Mouse (Mus musculus) heart, embryonic 15.5 days (tissue): ENCODE measurements around the gene Sipa1l2. TPM values are rescaled to one million over a fixed set of nuclear protein-coding genes. Genes with fewer than 3 reads are reported as not detected.
A peak's percentile ranks its signal among the peaks of the same experiment; 100 is the strongest.

ENCODE experiments used
- ATAC-seq: fragments of 200-750 bp; cut with Nextera tagmentation; replicated peaks from 2 replicates; pipeline ENCODE4 v1.8.0; 2017; ENCODE audit warnings: low read depth, moderate TSS enrichment; ENCODE audit not compliant: insufficient number of reproducible peaks, insufficient read depth, low FRiP score
- H3K27ac ChIP-seq: fragments of 300-500 bp; sonication (generic); 2 replicates; pipeline ENCODE4 v1.5.1; 2015; ENCODE audit warnings: mild to moderate bottlenecking, inconsistent platforms
- H3K27me3 ChIP-seq: fragments of 300-500 bp; sonication (generic); 2 replicates; pipeline ENCODE4 v1.6.1; 2015; ENCODE audit warnings: inconsistent platforms
- H3K36me3 ChIP-seq: fragments of 300-500 bp; sonication (generic); 2 replicates; pipeline ENCODE4 v1.6.1; 2015; ENCODE audit warnings: mild to moderate bottlenecking, inconsistent platforms
- H3K4me1 ChIP-seq: fragments of 300-500 bp; sonication (generic); replicated peaks from 2 replicates; pipeline ENCODE4 v1.6.1; 2015; ENCODE audit warnings: inconsistent platforms
- H3K4me2 ChIP-seq: fragments of 300-500 bp; sonication (generic); 2 replicates; pipeline ENCODE4 v1.6.1; 2015; ENCODE audit warnings: inconsistent platforms, mild to moderate bottlenecking, moderate library complexity
- H3K4me3 ChIP-seq: fragments of 300-500 bp; sonication (generic); 2 replicates; pipeline ENCODE4 v1.5.1; 2015; ENCODE audit warnings: mild to moderate bottlenecking, inconsistent platforms
- H3K9ac ChIP-seq: fragments of 300-500 bp; sonication (generic); 2 replicates; pipeline ENCODE4 v1.6.1; 2015; ENCODE audit warnings: mild to moderate bottlenecking, inconsistent platforms
- H3K9me3 ChIP-seq: fragments of 300-500 bp; sonication (generic); replicated peaks from 2 replicates; pipeline ENCODE4 v1.6.1; 2016; ENCODE audit warnings: inconsistent platforms
- WGBS: fragments of 180-500 bp; shearing (Covaris S2); methylation state at CpG from one replicate; pipeline ENCODE4 v1.1.7; 2015; ENCODE audit warnings: mixed read lengths; 5-methylcytosine and 5-hydroxymethylcytosine counted together
- polyA plus RNA-seq: library from polyadenylated mRNA; unstranded; fragments of >200 nt; fragmentation: Nextera tagmentation; extraction: Ambion mirVana; gene quantifications from 2 replicates; pipeline ENCODE4 v1.2.1, GENCODE M21; 2015

Sipa1l2 gene
- polyA plus RNA-seq, 1 experiment from 2014 or later, result 20.6 TPM

DNA sequence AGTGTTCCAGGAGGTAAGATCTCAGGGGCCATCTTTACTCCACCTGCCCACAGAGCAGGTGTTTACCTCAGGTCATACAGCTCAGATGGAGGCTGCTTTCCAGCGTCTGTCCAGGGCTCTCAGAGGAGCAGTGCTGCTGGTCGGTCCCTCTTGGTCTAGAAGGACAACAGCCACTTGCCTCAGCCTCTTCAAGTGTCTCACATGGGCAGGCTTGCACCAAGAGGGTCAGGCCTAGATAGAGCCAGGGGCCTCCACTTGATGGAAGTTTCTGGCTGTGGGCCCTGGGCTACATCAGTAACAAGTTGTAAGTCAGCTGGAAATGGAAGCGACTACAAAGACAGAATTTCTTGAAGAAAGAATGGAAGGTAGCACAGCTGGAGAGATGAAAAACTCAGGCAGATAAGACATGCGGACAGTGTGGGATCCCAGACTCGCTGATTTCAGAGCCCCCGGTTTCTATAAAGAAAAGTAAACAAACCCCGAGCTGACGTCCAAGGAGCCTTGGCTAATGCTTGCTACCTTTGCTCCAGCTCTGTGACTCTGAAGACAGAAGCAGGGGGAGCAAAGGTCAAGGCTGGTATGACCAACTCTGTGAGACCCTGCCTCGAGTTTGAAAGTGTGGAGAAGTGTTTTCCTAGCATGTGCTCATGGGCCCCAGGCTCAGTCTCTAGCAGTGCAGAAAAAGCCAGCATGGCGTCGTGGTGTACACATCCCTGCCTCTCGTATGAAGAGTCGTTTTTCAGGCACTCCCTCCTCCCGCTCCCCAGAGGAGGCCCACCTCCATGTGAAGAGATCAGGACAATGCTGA is 58.5 kb downstream of the Sipa1l2 start:
- Histone ChIP-seq H3K36me3 (no peaks in the 10 kb centered on the region), H3K4me3 (no peak overlapping the region), H3K9ac (no peak overlapping the region), H3K27ac (peak overlapping the region; percentile 47), H3K27me3 (no peaks in the 10 kb centered on the region), H3K4me2 (no peak overlapping the region), H3K4me1 (peaks cover 96% of the 10 kb centered on the region), H3K9me3 (no peaks in the 10 kb centered on the region)
- 47% methylated on average over 14 of the region's 14 CpGs for WGBS
- no peak for ATAC-seq

DNA sequence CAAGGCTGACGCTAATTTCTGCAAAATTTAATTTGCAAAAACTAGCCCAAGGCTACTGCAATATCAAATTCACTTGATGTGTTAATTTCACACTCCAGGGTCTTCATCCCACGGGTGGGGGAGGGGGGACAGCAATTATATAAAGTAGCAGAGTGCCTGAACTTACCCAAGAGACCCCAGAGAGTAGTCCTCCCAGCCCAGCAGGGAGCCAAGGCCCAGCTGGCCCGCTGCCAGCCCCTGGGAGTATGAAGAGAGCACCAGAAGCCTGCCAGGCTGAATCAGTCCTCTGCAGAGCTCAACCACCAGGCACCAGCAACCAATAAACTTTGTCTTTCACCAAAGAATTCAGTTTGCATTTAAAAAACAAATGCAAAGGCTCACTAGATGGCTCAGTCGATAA is 59.8 kb downstream of the Sipa1l2 start:
- no peak overlapping the region for H3K4me3 ChIP-seq
- H3K36me3 ChIP-seq, result no peaks in the 10 kb centered on the region
- no peaks in the 10 kb centered on the region for H3K27me3 ChIP-seq
- 35% methylated on average over 4 of the region's 4 CpGs for WGBS
- peak overlapping the region; percentile 47 for H3K27ac ChIP-seq
- no peak overlapping the region for H3K4me2 ChIP-seq
- ATAC-seq, result no peak
- peaks cover 96% of the 10 kb centered on the region for H3K4me1 ChIP-seq
- no peaks in the 10 kb centered on the region for H3K9me3 ChIP-seq
- no peak overlapping the region for H3K9ac ChIP-seq

DNA sequence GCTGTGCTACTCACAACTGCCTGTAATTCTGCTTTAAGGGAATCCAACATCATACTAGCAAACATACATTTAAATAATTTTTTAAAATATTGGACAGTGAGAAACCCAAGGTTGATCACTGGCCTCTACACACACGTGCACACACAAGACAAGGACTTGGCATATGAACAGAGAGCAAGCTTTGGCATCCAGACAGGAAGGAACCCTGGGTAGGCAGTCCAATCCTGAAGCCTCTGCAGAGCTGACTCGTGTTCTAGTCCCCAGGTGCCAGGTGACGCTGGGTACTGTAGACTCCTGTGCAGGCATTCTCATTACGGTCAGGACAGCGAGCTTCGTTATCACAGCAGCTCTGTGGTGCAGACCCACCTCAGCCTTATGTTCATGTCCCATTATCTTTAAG is 60.4 kb downstream of the Sipa1l2 start:
- peak overlapping the region; percentile 47 for H3K27ac ChIP-seq
- ATAC-seq, result no peak
- no peak overlapping the region for H3K4me3 ChIP-seq
- no peaks in the 10 kb centered on the region for H3K9me3 ChIP-seq
- peaks cover 96% of the 10 kb centered on the region for H3K4me1 ChIP-seq
- WGBS, result 72% methylated on average over 6 of the region's 6 CpGs
- no peak overlapping the region for H3K9ac ChIP-seq
- H3K27me3 ChIP-seq, result no peaks in the 10 kb centered on the region
- H3K36me3 ChIP-seq, result no peaks in the 10 kb centered on the region
- no peak overlapping the region for H3K4me2 ChIP-seq

DNA sequence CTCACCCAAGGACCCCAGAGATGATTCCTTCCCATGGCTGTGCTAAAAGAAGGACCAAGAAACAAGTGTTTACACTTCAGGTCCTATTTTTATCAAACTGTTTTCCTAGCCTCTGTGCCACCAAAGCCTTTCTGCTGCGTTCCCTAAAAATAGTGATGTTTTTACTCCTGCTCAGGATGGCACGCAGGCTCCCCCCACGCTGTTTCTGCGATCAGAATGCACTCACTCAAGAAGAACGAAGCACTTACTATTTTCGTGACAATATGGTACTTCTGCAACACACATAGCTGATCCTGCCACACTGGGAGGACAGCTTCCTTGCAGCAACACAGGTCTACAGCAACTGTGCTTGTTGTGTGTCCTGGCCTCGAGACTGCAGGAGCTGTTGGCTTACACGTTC is 62.3 kb downstream of the Sipa1l2 start:
- Histone ChIP-seq H3K4me2 (peak overlapping the region; percentile 4; the same call in 1 of the 2 replicates), H3K4me3 (no peak overlapping the region), H3K36me3 (no peaks in the 10 kb centered on the region), H3K27me3 (no peaks in the 10 kb centered on the region), H3K27ac (peak overlapping the region; percentile 79), H3K4me1 (peaks cover 84% of the 10 kb centered on the region), H3K9me3 (no peaks in the 10 kb centered on the region), H3K9ac (no peak overlapping the region)
- no peak for ATAC-seq
- WGBS, result 43% methylated on average over 8 of the region's 8 CpGs

DNA sequence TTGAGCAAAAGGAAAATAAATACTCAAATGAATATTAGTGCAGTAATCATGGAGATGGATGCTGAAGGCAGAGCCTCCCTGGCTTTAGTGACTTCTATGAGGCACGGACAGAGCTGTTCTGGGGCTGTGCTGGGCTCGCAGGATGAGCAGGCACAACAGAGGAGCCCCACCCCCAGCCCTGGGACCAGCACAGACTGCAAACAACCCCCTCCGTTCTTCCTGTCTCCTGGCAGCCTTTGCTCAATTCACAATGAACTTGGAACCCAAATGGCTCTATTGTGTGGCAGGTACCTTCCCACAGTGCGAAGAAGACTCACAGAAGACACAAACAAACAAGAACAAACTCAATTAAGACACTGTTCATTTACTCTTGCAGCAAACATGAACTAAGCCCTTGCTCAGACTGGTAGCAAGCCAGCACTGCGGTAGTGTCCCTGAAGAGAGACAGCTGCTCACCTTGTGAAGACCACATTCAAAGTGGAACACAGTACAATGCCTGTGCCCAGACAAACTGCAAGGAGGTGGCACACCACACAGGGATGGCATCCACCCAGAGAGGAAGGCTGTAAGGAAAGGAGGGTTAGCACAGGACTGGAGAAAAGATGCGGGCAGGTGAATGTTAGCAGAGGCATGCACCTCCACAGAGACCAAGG is 64.9 kb downstream of the Sipa1l2 start:
- H3K36me3 ChIP-seq, result no peaks in the 10 kb centered on the region
- peaks cover 81% of the 10 kb centered on the region for H3K4me1 ChIP-seq
- no peak overlapping the region for H3K4me2 ChIP-seq
- H3K9me3 ChIP-seq, result no peaks in the 10 kb centered on the region
- no peak overlapping the region for H3K9ac ChIP-seq
- H3K27ac ChIP-seq, result no peak overlapping the region
- H3K27me3 ChIP-seq, result no peaks in the 10 kb centered on the region
- 47% methylated on average over 6 of the region's 6 CpGs for WGBS
- no peak overlapping the region for H3K4me3 ChIP-seq
- no peak for ATAC-seq

DNA sequence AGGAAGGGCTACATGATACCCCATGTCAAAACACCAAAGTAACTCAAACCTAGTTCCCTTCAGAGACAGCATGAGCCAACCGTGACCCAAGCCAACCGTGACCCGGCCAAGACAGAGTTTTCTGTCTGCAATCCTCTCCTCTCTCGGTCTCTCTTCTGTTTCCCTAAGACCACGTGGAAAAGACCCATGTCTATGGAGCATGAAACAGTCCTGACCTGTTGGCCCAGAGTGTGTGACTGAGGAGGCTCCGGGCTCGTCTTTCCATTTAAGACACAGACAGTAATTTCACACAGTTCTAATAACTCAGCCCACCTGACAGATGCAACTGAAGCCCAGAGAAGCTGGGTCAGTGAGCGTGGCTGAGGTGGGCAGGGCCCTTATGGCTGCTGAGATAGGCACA is 65.8 kb downstream of the Sipa1l2 start:
- H3K4me1 ChIP-seq, result peaks cover 77% of the 10 kb centered on the region
- no peak overlapping the region for H3K4me2 ChIP-seq
- H3K4me3 ChIP-seq, result no peak overlapping the region
- 83% methylated on average over 8 of the region's 8 CpGs for WGBS
- no peaks in the 10 kb centered on the region for H3K27me3 ChIP-seq
- no peak overlapping the region for H3K27ac ChIP-seq
- no peaks in the 10 kb centered on the region for H3K9me3 ChIP-seq
- H3K9ac ChIP-seq, result no peak overlapping the region
- no peak for ATAC-seq
- H3K36me3 ChIP-seq, result no peaks in the 10 kb centered on the region

DNA sequence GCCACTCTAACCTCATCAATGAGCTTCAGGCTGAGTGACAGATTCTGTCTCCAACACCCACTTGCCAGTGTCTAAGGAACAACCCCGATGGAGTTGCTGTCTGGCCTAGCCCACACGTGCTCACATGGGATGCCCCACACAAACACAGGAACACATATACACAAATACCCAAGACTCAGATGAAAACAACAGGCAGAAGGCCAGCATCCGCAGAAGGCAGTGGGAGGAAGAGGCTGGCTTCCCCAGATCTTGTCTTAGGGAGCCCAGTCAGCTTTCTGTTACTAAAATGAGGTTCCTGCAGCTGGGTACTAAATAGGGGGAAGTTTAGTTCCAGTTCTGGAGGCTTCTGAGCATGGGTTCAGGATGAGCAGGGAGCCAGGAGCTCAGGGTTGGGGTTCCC is 66.8 kb downstream of the Sipa1l2 start:
- Histone ChIP-seq H3K9me3 (no peaks in the 10 kb centered on the region), H3K27me3 (no peaks in the 10 kb centered on the region), H3K4me2 (no peak overlapping the region), H3K27ac (no peak overlapping the region), H3K4me1 (peaks cover 76% of the 10 kb centered on the region), H3K4me3 (no peak overlapping the region), H3K36me3 (no peaks in the 10 kb centered on the region), H3K9ac (no peak overlapping the region)
- 66% methylated on average over 3 of the region's 3 CpGs for WGBS
- ATAC-seq, result no peak

DNA sequence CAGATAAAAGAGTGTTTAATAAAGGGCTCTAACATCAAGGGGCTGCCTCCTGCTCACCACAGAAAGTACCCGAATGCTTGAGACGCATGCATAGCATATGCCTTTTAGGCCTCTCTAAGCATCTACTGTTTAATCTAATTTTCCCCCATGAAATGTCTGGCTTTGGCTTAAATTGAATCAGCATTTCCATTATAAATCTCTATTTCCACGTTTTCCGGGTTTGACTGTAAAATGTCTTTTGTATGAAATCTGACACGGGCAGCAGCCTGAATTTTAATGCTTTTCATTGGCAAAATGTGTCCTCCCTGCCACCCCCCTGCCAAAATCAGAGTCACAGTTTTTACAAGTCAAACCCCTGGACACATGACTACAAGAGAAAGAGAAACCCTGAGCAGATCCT is 69.6 kb downstream of the Sipa1l2 start:
- H3K4me2 ChIP-seq, result peak overlapping the region; percentile 7; the same call in 1 of the 2 replicates
- no peaks in the 10 kb centered on the region for H3K27me3 ChIP-seq
- H3K9me3 ChIP-seq, result no peaks in the 10 kb centered on the region
- no peaks in the 10 kb centered on the region for H3K36me3 ChIP-seq
- no peak overlapping the region for H3K4me3 ChIP-seq
- WGBS, result 72% methylated on average over 5 of the region's 5 CpGs
- peak overlapping the region; percentile 45 for H3K27ac ChIP-seq
- no peak overlapping the region for H3K9ac ChIP-seq
- no peak for ATAC-seq
- H3K4me1 ChIP-seq, result peaks cover 63% of the 10 kb centered on the region

DNA sequence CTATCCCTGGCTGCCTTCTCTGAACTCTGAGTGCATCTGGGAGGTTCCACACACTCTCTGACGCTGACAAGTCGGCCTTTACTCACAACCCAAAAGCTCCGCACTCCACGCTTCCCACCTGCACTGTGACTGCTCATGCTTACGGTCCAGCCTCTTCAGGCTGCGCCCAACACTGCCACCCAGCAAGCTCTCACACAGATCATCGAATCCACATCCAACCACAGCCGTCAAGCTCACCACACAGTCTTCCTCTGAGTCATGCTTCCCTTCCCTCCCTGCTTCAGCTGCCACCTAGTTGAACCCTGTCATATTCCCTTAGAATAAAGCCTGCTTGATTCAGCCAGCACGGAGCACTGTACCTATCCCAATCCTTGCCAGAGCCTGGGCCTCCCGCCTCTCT is 71.1 kb downstream of the Sipa1l2 start:
- ATAC-seq, result no peak; the same call in 1 of the 2 replicates
- Histone ChIP-seq H3K4me2 (no peak overlapping the region), H3K4me1 (peaks cover 62% of the 10 kb centered on the region), H3K9me3 (no peaks in the 10 kb centered on the region), H3K36me3 (no peaks in the 10 kb centered on the region), H3K27ac (peak overlapping the region; percentile 33), H3K9ac (no peak overlapping the region), H3K4me3 (no peak overlapping the region), H3K27me3 (no peaks in the 10 kb centered on the region)
- 33% methylated on average over 10 of the region's 10 CpGs for WGBS

DNA sequence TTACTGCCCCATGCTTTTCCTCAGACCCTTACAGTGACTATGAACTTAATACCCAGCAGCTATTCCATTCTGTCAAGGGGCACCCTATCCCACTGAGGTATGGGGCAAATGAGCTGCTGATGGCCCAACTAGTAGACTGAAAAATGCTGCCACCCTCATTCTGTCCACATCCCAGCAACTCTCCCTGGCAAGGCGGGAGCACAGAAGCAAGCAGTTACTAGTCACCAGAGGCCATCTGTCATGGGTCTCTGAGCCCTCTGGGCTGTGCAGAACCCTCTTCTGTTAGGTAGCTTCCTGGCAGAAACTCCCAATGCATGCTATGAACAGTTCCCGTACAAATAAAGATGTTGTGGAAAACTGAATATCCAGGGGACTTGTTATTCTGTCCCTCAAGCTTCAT is 74.1 kb downstream of the Sipa1l2 start:
- Histone ChIP-seq H3K36me3 (peaks cover 18% of the 10 kb centered on the region), H3K27ac (peak overlapping the region; percentile 53), H3K27me3 (no peaks in the 10 kb centered on the region), H3K9me3 (no peaks in the 10 kb centered on the region), H3K4me2 (no peak overlapping the region), H3K9ac (no peak overlapping the region), H3K4me3 (no peak overlapping the region), H3K4me1 (peaks cover 64% of the 10 kb centered on the region)
- ATAC-seq, result no peak
- 64% methylated on average over 2 of the region's 2 CpGs for WGBS

DNA sequence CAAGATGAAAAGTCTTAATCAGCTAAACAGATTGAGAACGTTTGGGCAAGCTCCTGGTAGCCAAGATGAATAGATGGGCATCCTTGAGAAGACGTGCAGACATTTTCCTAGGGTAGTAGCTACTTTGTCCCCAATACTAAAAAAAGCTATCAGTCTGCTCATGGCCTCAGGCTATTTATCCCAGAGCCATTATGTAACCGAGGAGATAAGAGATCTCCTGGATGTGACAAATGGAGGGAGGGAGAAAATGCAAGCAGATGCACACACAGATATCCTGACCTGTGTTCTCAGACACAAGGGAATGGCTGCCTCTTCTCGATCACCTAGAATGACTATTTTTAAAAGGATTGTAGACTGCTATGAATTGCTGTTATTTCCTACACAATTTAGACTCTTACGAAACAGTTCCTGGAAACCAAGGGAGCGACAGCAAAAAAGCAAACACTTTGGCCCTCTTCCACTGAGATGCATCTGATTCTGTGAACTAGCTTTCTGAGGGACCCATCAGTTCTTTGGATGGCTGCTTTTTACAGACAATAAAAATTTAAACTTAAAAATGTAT is 76.3 kb downstream of the Sipa1l2 start:
- H3K4me1 ChIP-seq, result peaks cover 55% of the 10 kb centered on the region
- 46% methylated on average over 6 of the region's 6 CpGs for WGBS
- peaks cover 24% of the 10 kb centered on the region for H3K36me3 ChIP-seq
- no peak overlapping the region for H3K9ac ChIP-seq
- no peak overlapping the region for H3K27ac ChIP-seq
- no peak for ATAC-seq
- no peak overlapping the region for H3K4me3 ChIP-seq
- H3K4me2 ChIP-seq, result no peak overlapping the region
- H3K27me3 ChIP-seq, result no peaks in the 10 kb centered on the region
- H3K9me3 ChIP-seq, result no peaks in the 10 kb centered on the region
